Comparison of ENCODE assay signal across 26 mouse cellular contexts in the genomic region with DNA sequence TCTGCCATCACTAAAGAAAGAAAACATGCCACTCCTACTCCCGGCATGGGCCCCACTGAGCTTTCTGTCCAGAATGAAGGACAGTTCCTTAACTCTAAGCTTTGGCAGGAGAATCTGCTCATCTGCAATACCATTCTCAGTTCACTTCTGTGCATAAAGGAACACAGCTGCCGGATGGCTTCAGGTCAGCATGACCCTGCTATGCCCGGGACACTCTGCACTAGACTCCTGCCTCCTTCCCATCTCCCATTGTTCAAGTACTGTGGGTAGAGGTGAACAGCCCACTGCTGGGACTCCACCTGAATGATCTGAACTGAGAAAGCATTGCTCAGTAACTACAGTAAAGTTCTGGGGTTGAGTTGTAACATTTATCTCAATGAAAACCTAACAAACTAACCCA.
A peak's percentile ranks its signal among the peaks of the same experiment; 100 is the strongest.
DNase-seq lines count a peak whose midpoint lies in the region; ATAC-seq lines count a peak whose summit lies in the region.
"Had no signal": no experiment of that assay in that cellular context is flagged by ENCODE, and none has a peak within 500 bp of the region (broad histone marks: within the 10 kb centered on the region; RNA-seq: fewer than 3 reads in every experiment).

No protein-coding gene starts in this region.

- no peaks in the 10 kb centered on the region for H3K9me3 ChIP-seq in heart, embryonic 12.5 days (replicated peaks)
- H3K9me3 ChIP-seq: embryonic facial prominence, embryonic 10.5 days; embryonic facial prominence, embryonic 13.5 days; forebrain, embryonic 12.5 days; forebrain, embryonic 15.5 days; heart, embryonic 13.5 days had no signal

- no peak overlapping the region for H3K4me2 ChIP-seq in heart, embryonic 12.5 days
- H3K4me2 ChIP-seq: embryonic facial prominence, embryonic 13.5 days; forebrain, embryonic 12.5 days; forebrain, embryonic 15.5 days; heart, embryonic 13.5 days; hindbrain, embryonic 14.5 days had no signal

- H3K36me3 ChIP-seq in heart, embryonic 12.5 days = peaks cover 11% of the 10 kb centered on the region

- H3K27ac ChIP-seq in heart, embryonic 12.5 days (ENCODE audit: poor library complexity, severe bottlenecking) = no peak overlapping the region
- H3K27ac ChIP-seq in brown adipose tissue, adult 24 weeks (replicated peaks; ENCODE audit: low read depth, low read length) = peak overlapping the region; percentile 41; the same call in 1 of the 2 replicates
- H3K27ac ChIP-seq: embryonic facial prominence, embryonic 10.5 days; embryonic facial prominence, embryonic 13.5 days; forebrain, embryonic 12.5 days; forebrain, embryonic 15.5 days; heart, embryonic 13.5 days; hindbrain, embryonic 14.5 days; hindbrain, postnatal 0 days had no signal

- H3K4me3 ChIP-seq in heart, embryonic 12.5 days = no peak overlapping the region
- no peak overlapping the region for H3K4me3 ChIP-seq in brown adipose tissue, adult 24 weeks (ENCODE audit: insufficient read depth, low read depth, low read length)
- H3K4me3 ChIP-seq: embryonic facial prominence, embryonic 10.5 days; embryonic facial prominence, embryonic 13.5 days; erythroblast, embryonic 14.5 days; forebrain, embryonic 12.5 days; forebrain, embryonic 15.5 days; heart, embryonic 13.5 days had no signal

- WGBS in heart, embryonic 12.5 days = 86% methylated on average over 3 of the region's 3 CpGs

- no peaks in the 10 kb centered on the region for H3K4me1 ChIP-seq in heart, embryonic 12.5 days (replicated peaks)
- 0 out of 2 replicates have a peak, but pooled peaks cover 3% of the 10 kb centered on the region for H3K4me1 ChIP-seq in brown adipose tissue, adult 24 weeks (ENCODE audit: control insufficient read depth, insufficient read depth, insufficient read length, low read length)
- H3K4me1 ChIP-seq: embryonic facial prominence, embryonic 10.5 days; embryonic facial prominence, embryonic 13.5 days; forebrain, embryonic 12.5 days; forebrain, embryonic 15.5 days; heart, embryonic 13.5 days had no signal

- H3K27me3 ChIP-seq in heart, embryonic 12.5 days (replicated peaks) = no peaks in the 10 kb centered on the region
- H3K27me3 ChIP-seq: embryonic facial prominence, embryonic 13.5 days; forebrain, embryonic 12.5 days; forebrain, embryonic 15.5 days; heart, embryonic 13.5 days had no signal

- ATAC-seq in heart, embryonic 12.5 days (ENCODE audit: insufficient number of reproducible peaks, low FRiP score) = no peak
- ATAC-seq: CD4-positive, CD25-positive, alpha-beta regulatory T cell, adult 4 months; forebrain, embryonic 15.5 days; hindbrain, postnatal 0 days; inflammation-experienced regulatory T-cells, adult 6 months; intestine, embryonic 16.5 days had no signal

- H3K9ac ChIP-seq in heart, embryonic 12.5 days = no peak overlapping the region
- H3K9ac ChIP-seq: embryonic facial prominence, embryonic 13.5 days; forebrain, embryonic 12.5 days; forebrain, embryonic 15.5 days; heart, embryonic 13.5 days; hindbrain, embryonic 14.5 days had no signal

- DNase-seq in heart, adult 11 months = peak; percentile 87
- DNase-seq in lung, postnatal 14 days = peak; percentile 5
- no peak for DNase-seq in lung, postnatal 4 days
- DNase-seq in adipocyte (ENCODE audit: low spot score) = peak; percentile 39
- DNase-seq: adrenal gland, postnatal 10 days; cerebellum, adult 11-12 months; cerebellum, adult 8-10 months; cerebellum, postnatal 10 days; cerebellum, postnatal 36 days; embryo, embryonic 11 days; gastrocnemius, postnatal 14 days; heart, postnatal 14 days; heart, postnatal 4 days had no signal

Comparison
In these comparisons a context has a peak if more than half of its experiments do, and no peak if none do; other contexts are left out.
1. DNase-seq: peak in heart, adult 11 months (single experiment), lung, postnatal 14 days (single experiment) and adipocyte (single experiment); none in lung, postnatal 4 days (0 of 2).